In the genomic region with DNA sequence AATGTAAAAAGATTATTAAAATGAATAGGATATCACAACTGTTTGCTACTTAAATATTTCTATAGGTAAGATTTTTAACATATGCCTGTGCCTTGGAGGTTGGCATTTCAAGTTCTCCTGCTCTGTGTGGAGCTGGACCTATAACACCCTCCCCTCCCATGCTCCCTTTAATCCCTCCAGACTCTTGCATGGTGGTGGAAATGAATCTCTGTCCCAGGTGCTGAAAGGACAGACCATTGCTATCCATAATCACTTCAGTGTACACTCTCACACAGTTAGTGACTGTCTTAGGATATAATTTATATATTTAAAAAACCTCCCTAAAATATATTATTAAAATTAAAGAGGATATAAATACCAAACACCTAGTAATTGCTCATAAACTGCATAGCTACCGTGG, we compare ENCODE assay signal across 15 mouse cellular contexts.
DNase-seq lines count a peak whose midpoint lies in the region.
"Had no signal": no experiment of that assay in that cellular context is flagged by ENCODE, and none has a peak within 500 bp of the region (broad histone marks: within the 10 kb centered on the region; RNA-seq: fewer than 3 reads in every experiment).

No protein-coding gene starts in this region.

- DNase-seq in retina, embryonic 14.5 days (ENCODE audit: low spot score) = peak; percentile 21
- no peak for DNase-seq in retina, postnatal 1 day
- DNase-seq in R1 (ENCODE audit: low read depth, low spot score) = peak; percentile 10
- DNase-seq in embryo, embryonic 9.5 days (ENCODE audit: extremely low spot score) = peak; percentile 17
- DNase-seq in left cerebral cortex, postnatal 10 days (ENCODE audit: extremely low spot score in 1 of 2, low spot score in 2 of 2) = no peak
- no peak for DNase-seq in thymus, adult 18-20 months
- DNase-seq in kidney, postnatal 36 days = no peak
- DNase-seq: adrenal gland, postnatal 10 days; cerebellum, adult 2 months; cerebellum, postnatal 25 days; liver, embryonic 13.5 days; lung, adult 2 months; lung, postnatal 36 days; right cerebral cortex, postnatal 4 days; thymus, postnatal 36 days had no signal

- intact Hi-C loops in left cerebral cortex, postnatal 10 days (cut with DNase I) = loop anchor here (5.0 kb wide), 1 partner anchor 317 kb away; no protein-coding TSS in a partner anchor

Comparison
In these comparisons a context has a peak if more than half of its experiments do, and no peak if none do; other contexts are left out.
1. DNase-seq: peak in retina, embryonic 14.5 days (single experiment), R1 (single experiment) and embryo, embryonic 9.5 days (single experiment); none in retina, postnatal 1 day (single experiment), left cerebral cortex, postnatal 10 days (0 of 2), thymus, adult 18-20 months (0 of 2) and kidney, postnatal 36 days (0 of 2).